Mouse (Mus musculus): ENCODE data around the gene Zfp385b. TPM values are rescaled to one million over a fixed set of nuclear protein-coding genes. Genes with fewer than 3 reads are reported as not detected.

Gene Zfp385b
- polyA plus RNA-seq, 1 experiment = 8.8 TPM

- TF ChIP-seq POLR2A (IDR thresholded peaks at IDR 0.05; ENCODE audit: control insufficient read depth, low read depth, low read length) (no peak), CTCF (IDR thresholded peaks at IDR 0.05; ENCODE audit: control insufficient read depth, insufficient read depth, insufficient replicate concordance, low read depth, low read length) (no peak)
- Histone ChIP-seq H3K4me3 (ENCODE audit: control insufficient read depth, low read depth, low read length) (no peak overlapping the region), H3K27me3 (ENCODE audit: control insufficient read depth, insufficient read depth, low read length) (no peaks in the 10 kb centered on the region), H3K27ac (ENCODE audit: control insufficient read depth, insufficient read depth, low read depth, low read length) (no peak overlapping the region), H3K36me3 (ENCODE audit: control insufficient read depth, insufficient read depth, low read length) (no peaks in the 10 kb centered on the region), H3K4me1 (ENCODE audit: control insufficient read depth, insufficient read depth, low read length) (no peaks in the 10 kb centered on the region)
These were observed 135.4 kb downstream of the Zfp385b start for GRCm38 (mm10) chr2:77684088-77684487.

- Histone ChIP-seq H3K27ac (ENCODE audit: control insufficient read depth, insufficient read depth, low read depth, low read length) (no peak overlapping the region), H3K36me3 (ENCODE audit: control insufficient read depth, insufficient read depth, low read length) (no peaks in the 10 kb centered on the region), H3K4me3 (ENCODE audit: control insufficient read depth, low read depth, low read length) (no peak overlapping the region), H3K27me3 (ENCODE audit: control insufficient read depth, insufficient read depth, low read length) (no peaks in the 10 kb centered on the region), H3K4me1 (ENCODE audit: control insufficient read depth, insufficient read depth, low read length) (no peaks in the 10 kb centered on the region)
- TF ChIP-seq CTCF (IDR thresholded peaks at IDR 0.05; ENCODE audit: control insufficient read depth, insufficient read depth, insufficient replicate concordance, low read depth, low read length) (no peak), POLR2A (IDR thresholded peaks at IDR 0.05; ENCODE audit: control insufficient read depth, low read depth, low read length) (no peak)
These were observed 137.2 kb downstream of the Zfp385b start for GRCm38 (mm10) chr2:77682205-77682604.

- Histone ChIP-seq H3K27me3 (ENCODE audit: control insufficient read depth, insufficient read depth, low read length) (no peaks in the 10 kb centered on the region), H3K36me3 (ENCODE audit: control insufficient read depth, insufficient read depth, low read length) (no peaks in the 10 kb centered on the region), H3K4me3 (ENCODE audit: control insufficient read depth, low read depth, low read length) (no peak overlapping the region), H3K4me1 (ENCODE audit: control insufficient read depth, insufficient read depth, low read length) (no peaks in the 10 kb centered on the region), H3K27ac (ENCODE audit: control insufficient read depth, insufficient read depth, low read depth, low read length) (no peak overlapping the region)
- no peak for TF ChIP-seq POLR2A (IDR thresholded peaks at IDR 0.05; ENCODE audit: control insufficient read depth, low read depth, low read length)
- TF ChIP-seq CTCF (IDR thresholded peaks at IDR 0.05; ENCODE audit: control insufficient read depth, insufficient read depth, insufficient replicate concordance, low read depth, low read length) = no peak
These were observed 137.7 kb downstream of the Zfp385b start for GRCm38 (mm10) chr2:77681741-77682140.

GRCm38 (mm10) chr2:77673770-77674169 is 145.7 kb downstream of the Zfp385b start:
- H3K36me3 ChIP-seq (ENCODE audit: control insufficient read depth, insufficient read depth, low read length) = no peaks in the 10 kb centered on the region
- no peaks in the 10 kb centered on the region for H3K4me1 ChIP-seq (ENCODE audit: control insufficient read depth, insufficient read depth, low read length)
- no peak overlapping the region for H3K4me3 ChIP-seq (ENCODE audit: control insufficient read depth, low read depth, low read length)
- H3K27ac ChIP-seq (ENCODE audit: control insufficient read depth, insufficient read depth, low read depth, low read length) = no peak overlapping the region
- TF ChIP-seq CTCF (IDR thresholded peaks at IDR 0.05; ENCODE audit: control insufficient read depth, insufficient read depth, insufficient replicate concordance, low read depth, low read length) (no peak), POLR2A (IDR thresholded peaks at IDR 0.05; ENCODE audit: control insufficient read depth, low read depth, low read length) (no peak)
- H3K27me3 ChIP-seq (ENCODE audit: control insufficient read depth, insufficient read depth, low read length) = no peaks in the 10 kb centered on the region

- no peak overlapping the region for H3K27ac ChIP-seq (ENCODE audit: control insufficient read depth, insufficient read depth, low read depth, low read length)
- no peaks in the 10 kb centered on the region for H3K4me1 ChIP-seq (ENCODE audit: control insufficient read depth, insufficient read depth, low read length)
- H3K27me3 ChIP-seq (ENCODE audit: control insufficient read depth, insufficient read depth, low read length) = no peaks in the 10 kb centered on the region
- H3K36me3 ChIP-seq (ENCODE audit: control insufficient read depth, insufficient read depth, low read length) = no peaks in the 10 kb centered on the region
- H3K4me3 ChIP-seq (ENCODE audit: control insufficient read depth, low read depth, low read length) = no peak overlapping the region
- TF ChIP-seq POLR2A (IDR thresholded peaks at IDR 0.05; ENCODE audit: control insufficient read depth, low read depth, low read length) (no peak), CTCF (IDR thresholded peaks at IDR 0.05; ENCODE audit: control insufficient read depth, insufficient read depth, insufficient replicate concordance, low read depth, low read length) (no peak)
These were observed 147.1 kb downstream of the Zfp385b start for GRCm38 (mm10) chr2:77672215-77672905.

GRCm38 (mm10) chr2:77662171-77662570 is 157.3 kb downstream of the Zfp385b start:
- Histone ChIP-seq H3K36me3 (ENCODE audit: control insufficient read depth, insufficient read depth, low read length) (no peaks in the 10 kb centered on the region), H3K4me1 (ENCODE audit: control insufficient read depth, insufficient read depth, low read length) (no peaks in the 10 kb centered on the region), H3K27ac (ENCODE audit: control insufficient read depth, insufficient read depth, low read depth, low read length) (no peak overlapping the region), H3K4me3 (ENCODE audit: control insufficient read depth, low read depth, low read length) (no peak overlapping the region), H3K27me3 (ENCODE audit: control insufficient read depth, insufficient read depth, low read length) (no peaks in the 10 kb centered on the region)
- TF ChIP-seq POLR2A (IDR thresholded peaks at IDR 0.05; ENCODE audit: control insufficient read depth, low read depth, low read length) = no peak

GRCm38 (mm10) chr2:77653686-77654085 is 165.8 kb downstream of the Zfp385b start:
- Histone ChIP-seq H3K36me3 (ENCODE audit: control insufficient read depth, insufficient read depth, low read length) (no peaks in the 10 kb centered on the region), H3K4me3 (ENCODE audit: control insufficient read depth, low read depth, low read length) (no peak overlapping the region), H3K4me1 (ENCODE audit: control insufficient read depth, insufficient read depth, low read length) (no peaks in the 10 kb centered on the region), H3K27me3 (ENCODE audit: control insufficient read depth, insufficient read depth, low read length) (no peaks in the 10 kb centered on the region), H3K27ac (ENCODE audit: control insufficient read depth, insufficient read depth, low read depth, low read length) (no peak overlapping the region)
- TF ChIP-seq POLR2A (IDR thresholded peaks at IDR 0.05; ENCODE audit: control insufficient read depth, low read depth, low read length) (no peak), CTCF (IDR thresholded peaks at IDR 0.05; ENCODE audit: control insufficient read depth, insufficient read depth, insufficient replicate concordance, low read depth, low read length) (no peak)
